Mouse (Mus musculus) splenic B cell, adult 2 months (primary cell): ENCODE results near the gene Chd9.

Source experiments
- DNase-seq: peaks from one replicate; pipeline ENCODE4 v3.0.0-alpha.2; 2011; ENCODE audit warnings: low read depth, low spot score
- H3K27me3 ChIP-seq: 2 replicates; pipeline ENCODE4 v1.6.1; 2012; ENCODE audit warnings: mild to moderate bottlenecking, low read length, moderate library complexity, mixed read lengths; ENCODE audit not compliant: control insufficient read depth, poor library complexity, insufficient read depth, severe bottlenecking
- H3K36me3 ChIP-seq: 2 replicates; pipeline ENCODE4 v1.6.1; 2012; ENCODE audit warnings: mild to moderate bottlenecking, low read length, moderate library complexity, mixed read lengths; ENCODE audit not compliant: control insufficient read depth, poor library complexity, insufficient read depth, severe bottlenecking

Chd9 gene

DNA sequence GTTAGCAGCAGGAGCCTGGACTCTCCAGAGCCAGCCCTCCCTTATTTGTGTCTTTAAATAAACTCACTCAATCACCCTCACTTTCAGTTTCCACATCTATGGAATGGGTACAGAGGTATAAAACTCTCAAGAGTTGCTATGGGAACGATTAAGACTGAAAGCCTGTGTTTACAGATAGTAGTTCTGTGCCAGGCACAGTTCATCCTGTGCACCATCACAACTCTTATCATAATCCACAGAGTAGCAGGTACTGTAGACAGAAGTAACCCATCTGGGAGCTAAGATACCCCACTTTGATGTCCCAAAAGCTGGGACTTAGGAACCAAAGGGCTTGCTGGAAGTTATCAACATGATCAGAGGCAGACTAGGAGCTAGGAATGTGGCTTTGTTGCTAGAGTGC lies 1.7 kb downstream of the Chd9 start:
- H3K27me3 ChIP-seq = no peaks in the 10 kb centered on the region
- no peaks in the 10 kb centered on the region for H3K36me3 ChIP-seq
- DNase-seq = peak; percentile 20

DNA sequence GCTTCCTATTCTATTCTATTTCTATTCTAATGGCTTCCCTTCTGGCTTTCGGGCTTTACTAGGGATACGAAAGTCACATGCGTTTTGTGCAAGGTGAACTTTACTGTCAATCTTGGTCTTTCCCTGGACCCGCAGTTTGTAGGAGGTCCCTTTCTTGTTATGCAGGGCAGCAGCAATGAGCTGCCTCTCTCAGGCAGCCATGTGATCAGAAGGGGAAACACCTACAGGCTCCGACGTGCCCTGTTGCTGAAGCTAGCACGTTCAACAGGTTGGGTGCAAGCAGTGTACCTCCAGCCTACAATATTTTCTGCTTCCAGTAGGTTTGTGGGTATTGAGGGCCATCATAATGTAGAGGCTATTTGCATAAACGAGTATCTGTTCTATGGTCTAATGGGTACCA lies 2.8 kb downstream of the Chd9 start:
- DNase-seq = peak; percentile 74
- H3K36me3 ChIP-seq = no peaks in the 10 kb centered on the region
- H3K27me3 ChIP-seq = no peaks in the 10 kb centered on the region

DNA sequence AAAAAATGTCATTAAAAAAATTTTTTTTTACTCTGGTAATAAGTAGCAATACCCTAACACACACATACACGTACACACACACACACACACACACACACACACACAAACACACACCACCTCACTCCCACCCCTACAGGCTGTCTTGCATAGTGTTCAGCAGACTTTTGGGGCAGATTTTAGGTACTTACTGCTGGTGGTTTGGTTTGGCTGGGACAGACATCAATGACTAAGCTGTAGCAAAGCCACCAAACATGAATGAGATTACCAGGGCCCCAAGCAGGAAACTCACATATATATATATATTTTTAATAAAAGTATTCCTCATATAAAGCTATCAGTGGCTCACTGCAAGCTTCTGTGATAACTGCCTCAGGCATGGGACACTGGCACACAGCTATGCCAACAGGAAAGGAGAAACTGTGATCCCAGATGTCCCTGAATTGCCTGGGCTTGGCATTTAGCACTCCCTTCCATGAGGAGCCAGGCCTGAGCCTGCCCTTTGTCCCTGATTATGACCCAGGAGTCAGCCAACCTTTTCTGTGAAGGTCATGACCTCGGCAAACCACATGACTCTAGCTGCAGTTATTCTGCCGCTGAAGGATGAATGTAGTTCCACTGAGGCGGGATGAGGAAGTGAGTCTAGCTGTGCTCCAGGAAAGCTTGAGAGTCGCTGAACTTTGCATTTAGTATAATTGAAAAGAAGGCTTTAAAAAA lies 4.6 kb downstream of the Chd9 start:
- Histone ChIP-seq H3K36me3 (no peaks in the 10 kb centered on the region), H3K27me3 (no peaks in the 10 kb centered on the region; the same call in 1 of the 2 replicates)
- DNase-seq = peak; percentile 49

DNA sequence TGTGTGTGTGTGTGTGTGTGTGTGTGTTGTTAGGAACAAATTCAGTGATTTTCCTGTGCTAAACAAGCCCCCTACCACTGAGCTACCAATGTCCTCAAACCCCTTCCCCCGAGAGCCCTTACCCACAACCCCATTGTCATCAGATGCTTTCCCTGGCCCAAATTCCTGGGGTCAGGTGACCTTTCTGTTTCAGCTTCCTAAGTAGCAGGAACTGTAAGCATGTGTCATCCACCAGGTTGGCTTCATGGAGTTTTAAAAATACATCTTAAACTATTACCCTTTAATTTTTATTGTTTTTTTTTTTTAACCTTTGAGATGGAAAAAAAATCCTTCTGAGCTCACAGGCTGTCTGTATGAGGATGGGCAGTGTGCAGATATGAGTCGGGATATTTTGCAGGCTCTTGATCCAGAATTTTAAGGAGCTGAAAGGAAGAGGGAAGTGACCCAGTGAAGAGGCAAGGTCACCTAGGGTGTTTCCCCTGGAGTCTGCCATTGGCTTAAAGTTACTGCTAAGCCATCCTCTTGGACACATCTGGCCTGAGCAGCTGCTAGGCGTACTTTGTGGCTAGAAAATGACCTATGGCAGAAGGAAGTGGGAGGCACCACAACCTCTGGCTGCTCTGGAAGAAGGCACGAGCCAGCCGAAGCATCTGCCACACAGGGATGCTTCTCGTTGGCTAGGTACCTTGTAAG lies 5.6 kb downstream of the Chd9 start:
- Histone ChIP-seq H3K36me3 (no peaks in the 10 kb centered on the region), H3K27me3 (no peaks in the 10 kb centered on the region; the same call in 1 of the 2 replicates)
- DNase-seq = no peak

DNA sequence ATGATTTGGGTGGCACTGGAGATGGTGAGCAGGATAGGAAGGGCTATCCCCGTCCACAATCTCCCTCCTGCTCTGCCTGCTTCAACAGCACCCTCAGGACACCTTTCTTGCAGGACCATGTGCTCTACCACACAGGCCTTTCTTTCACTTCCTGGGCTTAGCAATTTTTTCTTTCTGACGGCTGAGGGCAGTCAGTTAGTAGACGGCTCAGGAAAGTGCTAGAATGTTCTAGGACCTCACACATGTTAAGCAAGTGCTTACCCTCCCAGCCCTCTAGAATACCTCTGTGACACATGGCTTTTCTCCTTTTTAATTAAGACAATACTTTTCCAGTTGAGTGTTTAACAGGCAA lies 6.1 kb downstream of the Chd9 start:
- Histone ChIP-seq H3K36me3 (no peaks in the 10 kb centered on the region), H3K27me3 (no peaks in the 10 kb centered on the region; the same call in 1 of the 2 replicates)
- DNase-seq = peak; percentile 62

DNA sequence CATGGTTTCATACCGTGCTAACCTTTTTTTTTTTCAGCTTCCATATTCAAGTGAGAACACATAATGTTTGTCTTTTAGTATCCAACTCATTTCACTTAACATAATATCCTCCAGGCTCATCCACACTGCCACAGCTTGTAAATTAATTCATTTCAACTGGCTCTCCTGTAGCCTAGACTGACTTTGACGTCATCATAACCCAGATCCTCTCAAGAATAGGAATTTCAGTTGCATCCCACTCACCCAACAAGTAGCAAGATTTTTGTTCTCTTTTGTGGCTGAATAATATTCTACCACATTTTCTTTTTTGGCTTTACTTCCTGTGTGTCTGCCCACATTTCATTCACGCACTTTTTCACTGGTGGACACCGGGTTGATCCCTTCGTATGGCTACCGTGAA lies 9.3 kb downstream of the Chd9 start:
- Histone ChIP-seq H3K36me3 (no peaks in the 10 kb centered on the region), H3K27me3 (no peaks in the 10 kb centered on the region; the same call in 1 of the 2 replicates)
- no peak for DNase-seq

DNA sequence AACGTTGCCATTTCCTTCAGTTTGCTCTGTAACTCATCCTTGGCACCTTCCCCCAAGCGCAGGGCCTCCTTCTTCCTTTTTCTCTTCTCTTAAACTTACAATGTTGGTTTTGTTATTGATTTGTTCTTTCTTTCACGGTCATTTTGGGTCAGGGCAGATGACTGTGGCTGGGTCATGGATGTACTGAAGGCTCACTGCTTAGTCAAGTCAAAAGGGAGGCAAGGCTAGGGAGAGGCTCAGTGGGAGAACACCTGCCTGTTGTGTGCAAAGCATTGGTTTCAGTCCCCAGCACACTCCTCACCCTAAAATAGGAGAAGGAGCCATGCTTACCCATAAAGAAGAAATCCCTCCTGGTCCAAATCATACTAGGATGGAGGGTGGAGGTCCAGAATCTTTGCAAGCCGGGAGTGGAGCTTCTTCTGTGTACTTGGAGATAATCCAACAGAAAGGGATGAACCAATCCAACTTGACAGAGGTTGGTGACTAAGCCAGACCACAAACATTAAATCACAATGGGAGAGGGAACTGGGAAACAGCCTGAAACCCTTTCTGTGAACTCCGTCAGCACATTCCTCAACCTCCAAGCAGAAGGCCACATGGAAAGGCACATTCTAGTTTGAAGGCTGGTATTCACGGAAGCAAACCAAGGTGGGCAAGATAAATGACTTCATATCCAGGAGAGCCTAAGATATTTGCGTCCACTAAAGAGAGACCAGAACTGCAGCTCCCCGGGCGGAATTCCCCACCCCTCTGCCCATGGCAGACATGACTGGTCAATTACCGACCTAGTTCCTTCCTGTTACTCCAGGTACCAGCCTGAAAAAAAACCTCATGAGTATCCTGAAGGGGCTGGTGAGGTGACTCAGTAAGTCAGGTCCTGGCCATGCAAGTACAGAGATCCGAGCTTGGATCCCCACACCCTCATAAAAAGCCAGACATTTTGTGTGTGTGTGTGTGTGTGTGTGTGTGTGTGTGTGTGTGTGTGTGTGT lies 11.9 kb downstream of the Chd9 start:
- no peak for DNase-seq
- H3K36me3 ChIP-seq = no peaks in the 10 kb centered on the region
- no peaks in the 10 kb centered on the region; the same call in 1 of the 2 replicates for H3K27me3 ChIP-seq

DNA sequence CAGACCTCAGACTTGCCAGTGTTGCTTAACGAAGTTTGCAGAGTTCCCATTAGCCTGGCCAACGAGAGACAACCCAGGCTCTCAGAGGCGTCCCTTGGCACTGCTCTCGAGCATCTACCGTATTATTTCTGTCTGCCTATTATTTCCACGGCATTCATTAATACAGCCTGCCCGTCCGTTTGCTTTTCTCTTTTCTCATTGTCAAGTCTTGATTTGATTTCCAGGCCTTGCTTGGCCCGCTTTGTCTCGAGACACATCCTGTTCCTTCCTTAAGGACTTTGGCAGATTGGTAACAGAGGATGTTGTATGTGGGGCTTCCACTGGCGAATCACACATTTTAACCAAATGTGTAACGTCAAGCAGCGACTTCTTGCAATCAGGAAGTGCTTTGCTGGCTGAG lies 13.2 kb downstream of the Chd9 start:
- Histone ChIP-seq H3K36me3 (no peaks in the 10 kb centered on the region), H3K27me3 (no peaks in the 10 kb centered on the region; the same call in 1 of the 2 replicates)
- DNase-seq = no peak

DNA sequence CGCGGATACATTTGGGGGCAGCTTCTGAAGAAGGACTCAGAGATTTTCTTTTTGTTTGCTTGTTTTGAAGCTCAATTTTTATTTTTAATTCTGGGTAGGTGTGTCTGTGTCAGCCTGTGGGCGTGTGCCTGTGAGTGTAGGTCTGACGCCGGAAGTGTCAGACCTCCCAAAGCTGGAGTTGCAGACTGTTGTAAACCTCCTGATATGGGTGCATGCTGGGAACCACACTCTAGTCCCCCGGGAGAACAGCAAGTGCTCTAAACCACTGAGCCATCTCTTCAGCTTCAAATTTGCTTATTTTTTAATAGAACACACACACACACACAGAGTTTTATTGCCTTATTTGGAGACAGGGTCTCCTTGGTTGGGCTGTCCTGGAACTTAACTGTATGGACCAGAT lies 15.0 kb downstream of the Chd9 start:
- H3K36me3 ChIP-seq = no peaks in the 10 kb centered on the region
- DNase-seq = peak; percentile 81
- no peaks in the 10 kb centered on the region for H3K27me3 ChIP-seq

DNA sequence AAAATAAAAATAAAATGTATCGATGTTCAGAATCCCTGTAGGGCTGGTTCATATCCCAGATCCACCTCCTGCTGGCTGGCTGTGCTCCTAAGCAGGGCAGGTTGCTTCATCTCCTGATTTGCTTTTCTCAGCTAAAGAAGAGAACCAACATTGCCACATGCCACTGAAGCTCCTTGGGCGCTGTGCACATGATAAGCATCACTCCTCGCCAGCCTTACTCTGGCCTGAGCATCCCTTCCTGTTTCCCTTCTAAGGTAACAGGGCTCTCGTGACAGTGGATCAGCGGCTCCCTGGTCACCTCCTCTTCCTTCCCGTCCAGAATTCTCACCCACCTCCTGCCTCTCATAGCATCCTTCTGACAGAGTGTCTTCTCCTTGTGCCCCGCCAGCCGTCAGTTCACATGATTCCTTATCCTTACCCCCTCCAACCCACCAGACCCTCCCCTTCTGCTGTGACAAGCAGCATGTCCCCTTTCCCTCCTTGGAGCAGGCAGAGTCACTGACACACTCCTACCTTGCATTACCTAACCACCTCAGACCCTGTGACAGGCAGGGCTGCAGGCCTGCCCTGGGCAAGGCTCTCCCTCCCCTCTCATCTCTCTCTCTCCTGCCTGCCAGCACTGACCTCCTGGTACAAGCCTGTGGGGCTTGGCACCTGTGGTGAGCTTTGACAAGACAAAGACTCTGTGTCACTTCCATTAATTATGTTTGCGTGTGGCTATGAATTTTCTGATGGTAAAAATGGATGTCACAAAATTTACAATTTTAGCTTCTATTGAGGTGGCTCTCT lies 16.2 kb downstream of the Chd9 start:
- Histone ChIP-seq H3K27me3 (no peaks in the 10 kb centered on the region), H3K36me3 (no peaks in the 10 kb centered on the region)
- DNase-seq = no peak

DNA sequence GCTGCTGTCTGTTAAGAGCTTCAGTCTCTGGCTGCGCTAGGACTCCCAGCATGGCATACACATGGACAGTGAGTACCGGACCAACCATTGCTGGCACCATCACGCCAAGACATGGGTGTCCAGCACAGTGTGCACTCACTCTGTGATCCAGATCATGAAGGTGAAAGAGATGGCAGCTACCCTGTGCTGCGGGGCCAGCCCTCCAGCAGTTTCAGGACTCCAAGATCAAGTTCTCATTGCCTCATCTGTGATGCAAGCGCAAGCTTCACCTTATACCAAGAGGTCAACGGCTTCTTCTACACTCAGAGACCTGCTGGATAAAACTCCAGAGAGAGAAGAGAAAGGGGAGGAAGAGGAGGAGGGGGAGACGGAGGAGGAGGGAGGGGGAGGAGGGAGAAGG lies 19.8 kb downstream of the Chd9 start:
- H3K36me3 ChIP-seq = no peaks in the 10 kb centered on the region
- H3K27me3 ChIP-seq = no peaks in the 10 kb centered on the region
- no peak for DNase-seq

DNA sequence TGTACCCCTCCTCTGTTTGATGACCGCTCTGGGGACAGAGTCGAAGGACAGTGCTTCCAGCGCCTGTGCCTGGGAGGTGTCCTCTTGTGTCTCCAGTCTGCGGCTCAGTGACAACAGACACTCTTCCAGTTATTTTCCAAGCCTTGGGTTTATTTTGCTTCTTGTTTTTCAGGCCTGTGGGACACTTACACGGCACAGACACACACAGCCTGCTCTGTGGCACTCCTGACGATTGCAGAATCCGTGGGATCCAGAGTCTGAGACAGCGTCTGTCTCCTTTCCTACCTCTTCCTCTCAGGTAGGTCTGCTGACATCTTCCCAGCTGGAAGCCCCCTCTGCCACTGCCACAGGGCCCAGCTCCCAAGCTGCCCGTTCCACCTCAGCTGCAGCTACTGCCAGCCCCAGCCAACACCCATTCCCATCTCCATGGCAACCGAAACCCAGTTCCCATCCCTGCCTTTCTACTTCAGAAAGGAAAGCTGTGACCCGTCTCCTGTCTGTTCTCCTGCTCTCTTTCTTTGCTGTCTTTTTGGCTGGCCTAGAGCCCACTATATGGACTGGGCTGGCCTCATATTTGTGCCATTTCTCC lies 21.4 kb downstream of the Chd9 start:
- Histone ChIP-seq H3K27me3 (no peaks in the 10 kb centered on the region), H3K36me3 (no peaks in the 10 kb centered on the region)
- DNase-seq = no peak

DNA sequence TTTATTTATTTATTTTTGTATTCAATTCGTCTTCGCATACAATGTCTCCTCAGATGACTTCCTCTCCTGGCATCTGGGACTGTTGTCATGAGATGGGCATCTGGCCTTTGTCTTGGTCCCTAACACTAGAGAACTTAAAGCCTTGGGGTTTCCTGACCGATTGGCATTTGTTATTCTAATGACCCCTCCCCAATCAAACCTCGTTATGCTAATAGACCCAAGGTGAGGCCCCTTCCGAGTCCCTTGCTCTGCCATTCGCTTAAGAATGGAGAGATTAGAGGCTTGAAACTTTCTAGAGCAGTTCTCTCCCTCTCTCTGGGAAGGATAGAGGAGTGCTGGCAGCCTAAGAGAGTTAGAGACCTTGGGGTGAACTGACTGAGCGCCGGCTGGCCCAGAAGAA lies 23.4 kb downstream of the Chd9 start:
- no peaks in the 10 kb centered on the region for H3K36me3 ChIP-seq

More for the DNA sequence above, 23.4 kb downstream of the Chd9 start:
- no peaks in the 10 kb centered on the region for H3K27me3 ChIP-seq
- DNase-seq = no peak
